Mouse (Mus musculus): ENCODE results near the gene Tefm.

The Tefm gene

DNA sequence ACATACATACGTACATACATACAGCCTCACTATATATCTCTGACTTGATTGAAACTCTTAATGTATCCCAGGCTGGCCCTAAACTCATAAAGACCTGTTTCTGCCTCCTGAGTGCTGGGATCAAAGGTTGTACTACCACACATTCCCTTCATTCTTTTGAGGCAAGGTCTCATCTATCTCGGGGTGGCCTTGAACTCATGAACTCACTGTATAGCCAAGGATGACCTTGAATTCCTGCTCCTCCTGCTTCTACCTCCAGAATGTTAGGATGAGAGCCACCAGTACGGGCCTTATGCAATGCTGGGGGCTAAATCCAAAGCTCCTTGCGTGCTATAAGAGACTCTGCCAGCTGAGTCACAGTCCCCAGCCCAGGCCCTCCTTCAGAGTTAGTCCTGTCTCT is 19.1 kb upstream of the Tefm start:
- in situ Hi-C loops (cut with MboI; ENCODE audit: unreplicated experiment in 2 of 2): no loop called here

DNA sequence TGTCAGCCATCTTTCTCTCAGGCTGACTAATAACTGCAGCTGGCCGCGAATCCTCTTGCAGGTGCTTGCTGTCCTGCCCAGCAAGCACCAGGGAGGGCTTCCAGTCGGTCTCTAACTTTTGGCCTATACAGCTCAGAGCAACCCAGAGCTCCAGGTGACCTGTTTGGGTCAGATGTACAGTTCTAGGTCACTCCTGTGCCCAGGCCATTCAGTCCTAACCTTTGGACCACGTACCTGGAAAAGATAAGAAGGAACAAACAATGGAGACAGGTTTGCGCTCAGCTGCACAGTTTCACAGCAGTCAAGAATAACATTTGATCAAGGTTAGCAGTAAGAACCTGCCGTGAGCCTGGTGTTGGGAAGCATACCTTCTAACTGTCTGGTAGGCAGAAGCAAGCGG is 17.0 kb upstream of the Tefm start:
- in situ Hi-C loops (cut with MboI; ENCODE audit: unreplicated experiment in 2 of 2): no loop called here

DNA sequence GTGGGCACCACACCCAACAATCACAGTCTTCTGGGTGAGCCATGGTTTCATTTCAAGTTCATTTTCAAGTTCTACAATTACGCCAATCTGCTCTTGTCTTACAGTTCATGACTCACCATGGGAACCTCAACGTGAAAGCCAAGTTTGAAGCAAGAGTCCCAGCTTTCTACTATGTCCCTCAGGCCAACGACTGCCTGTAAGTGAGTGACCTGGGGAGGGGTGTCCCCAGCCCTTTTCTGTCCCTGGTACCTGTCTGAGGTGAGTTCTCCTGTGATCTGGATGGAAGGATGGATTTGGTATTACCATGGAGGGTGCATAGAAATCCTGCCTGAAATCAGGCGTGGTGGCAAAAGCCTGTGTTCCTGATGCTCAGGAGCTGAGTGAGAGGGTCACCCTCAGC is 14.9 kb upstream of the Tefm start:
- in situ Hi-C loops (cut with MboI; ENCODE audit: unreplicated experiment in 2 of 2): no loop called here

DNA sequence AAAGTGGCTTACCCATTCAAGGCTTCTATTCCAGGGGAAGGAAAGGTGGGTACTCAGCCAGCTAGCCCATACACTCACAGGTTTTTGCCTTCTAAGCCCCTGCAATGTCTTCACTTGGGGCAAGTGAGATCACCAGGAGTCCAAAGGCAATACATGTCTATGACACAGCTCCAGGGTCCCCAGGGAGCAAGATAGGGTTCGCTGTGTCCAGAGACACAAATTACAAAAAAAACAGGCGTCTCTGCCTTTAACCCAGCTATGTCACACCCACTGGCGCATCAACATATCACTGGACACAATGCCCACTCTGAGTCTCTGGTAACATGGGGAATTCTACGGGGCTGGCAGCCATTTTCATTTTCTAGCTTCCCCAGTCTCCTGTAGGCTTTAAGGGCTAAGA is 14.0 kb upstream of the Tefm start:
- in situ Hi-C loops (cut with MboI; ENCODE audit: unreplicated experiment in 2 of 2): no loop called here

DNA sequence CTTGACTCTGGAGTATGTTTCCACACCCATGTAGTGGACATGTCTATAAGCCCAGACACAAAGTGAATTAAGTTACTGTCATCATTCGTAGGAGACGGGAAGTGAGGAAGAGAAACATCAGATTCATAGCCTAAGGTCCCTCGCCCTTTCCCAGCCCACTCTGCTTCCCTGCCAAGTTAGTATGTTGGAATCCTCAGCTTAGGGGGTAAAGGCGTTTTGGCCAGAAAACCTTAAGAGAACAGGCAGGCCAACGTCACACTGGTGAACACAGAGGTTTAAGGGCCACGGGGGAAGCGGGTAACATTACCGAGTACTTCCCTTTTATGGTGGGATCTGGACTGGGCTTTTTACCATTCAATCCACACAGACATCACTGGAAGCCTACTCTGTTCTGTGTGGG is 13.6 kb upstream of the Tefm start:
- in situ Hi-C loops (cut with MboI; ENCODE audit: unreplicated experiment in 2 of 2): no loop called here

DNA sequence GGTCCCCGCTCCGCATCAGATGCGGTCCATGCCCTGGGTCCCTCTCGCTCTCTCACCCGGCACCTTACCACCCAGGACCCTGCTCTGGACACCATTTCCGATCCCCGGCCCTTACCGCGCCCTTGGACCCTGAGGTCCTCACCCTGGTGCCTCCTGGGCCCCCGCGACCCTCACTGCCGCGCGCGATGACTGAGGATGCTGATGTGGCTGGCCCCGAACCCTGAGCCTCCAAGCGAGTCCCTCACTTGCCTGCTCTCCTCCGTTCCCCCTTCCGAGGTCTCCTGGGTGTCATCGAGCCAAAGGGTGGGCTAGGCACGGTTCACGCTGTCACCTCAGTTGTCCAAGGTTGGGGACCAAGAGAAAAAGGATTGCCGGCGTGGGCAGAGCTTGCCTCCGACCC is 12.5 kb upstream of the Tefm start:
- in situ Hi-C loops (cut with MboI; ENCODE audit: unreplicated experiment in 2 of 2): no loop called here

DNA sequence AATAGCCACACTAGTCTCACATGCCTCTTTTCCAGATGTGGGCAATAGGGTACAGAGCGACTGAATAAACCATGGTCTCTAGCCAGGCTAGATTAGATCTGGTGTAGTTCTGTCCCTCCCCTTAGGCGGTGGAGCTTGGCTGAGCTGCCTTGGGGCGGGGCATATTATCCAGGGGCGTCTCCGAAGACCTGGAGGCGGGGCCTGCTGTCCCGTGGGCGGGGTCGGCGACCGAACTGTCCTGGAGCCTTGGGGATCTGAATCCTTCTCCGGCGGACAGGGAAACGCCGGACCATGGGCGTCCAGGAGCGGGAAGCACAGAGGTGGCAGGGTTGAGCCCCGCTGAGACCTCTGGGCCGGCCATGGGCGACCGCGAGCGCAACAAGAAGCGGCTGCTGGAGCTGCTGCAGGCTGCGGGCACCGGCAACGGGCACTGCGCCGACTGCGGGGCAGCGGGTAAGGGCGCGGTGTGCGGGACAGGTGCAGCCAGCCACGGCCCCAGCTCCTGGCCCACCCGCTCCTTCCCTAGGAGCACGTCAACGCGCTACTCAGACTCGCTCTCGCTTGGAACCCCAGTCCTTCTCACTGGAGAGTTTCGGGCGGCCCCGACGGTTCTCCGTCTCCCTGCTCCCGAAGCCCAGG is 12.0 kb upstream of the Tefm start, which contains the start of gene Adap2:
Gene Adap2, plus strand, starts transcription at position 249 of the 639 bp plus-strand sequence.
- in situ Hi-C loops (cut with MboI; ENCODE audit: unreplicated experiment in 2 of 2): no loop called here

DNA sequence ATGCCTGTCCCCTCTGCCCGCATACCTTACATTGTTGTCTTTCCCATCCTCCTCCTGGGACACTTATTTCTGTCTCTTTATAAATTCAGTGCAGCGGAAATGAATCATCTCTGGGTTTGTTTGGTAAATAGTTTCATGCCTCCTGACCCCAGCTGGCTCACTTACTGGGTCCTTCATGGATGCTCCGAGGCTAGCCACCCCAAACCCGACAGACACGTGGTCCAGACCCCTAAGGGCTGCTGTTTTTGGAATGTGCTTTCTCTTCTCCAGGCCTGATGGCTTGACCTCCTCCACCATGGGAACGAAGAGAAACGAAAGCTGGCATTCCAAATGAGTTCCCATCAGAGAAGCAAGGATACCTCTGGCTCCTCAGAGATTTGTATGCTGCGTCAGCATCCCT is 10.4 kb upstream of the Tefm start:
- in situ Hi-C loops (cut with MboI; ENCODE audit: unreplicated experiment in 2 of 2): no loop called here

DNA sequence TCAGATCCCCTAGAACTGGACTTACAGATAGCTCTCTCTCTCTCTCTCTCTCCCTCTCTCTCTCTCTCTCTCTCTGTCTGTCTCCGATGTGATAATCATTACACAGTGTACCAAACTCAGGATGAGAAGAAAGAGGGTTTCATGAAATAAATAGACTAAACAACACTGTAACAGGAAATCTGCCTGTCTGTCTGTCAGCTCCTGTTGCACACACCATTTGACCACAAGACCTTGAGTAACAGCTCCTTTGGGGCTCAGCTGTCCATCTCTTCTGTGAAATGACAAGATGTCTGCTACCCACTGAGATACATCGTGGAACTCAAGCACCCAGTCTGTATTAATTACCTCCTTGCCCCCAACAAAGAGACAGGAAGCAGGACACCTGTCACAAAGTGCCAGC is 9.6 kb upstream of the Tefm start:
- in situ Hi-C loops (cut with MboI; ENCODE audit: unreplicated experiment in 2 of 2): no loop called here

DNA sequence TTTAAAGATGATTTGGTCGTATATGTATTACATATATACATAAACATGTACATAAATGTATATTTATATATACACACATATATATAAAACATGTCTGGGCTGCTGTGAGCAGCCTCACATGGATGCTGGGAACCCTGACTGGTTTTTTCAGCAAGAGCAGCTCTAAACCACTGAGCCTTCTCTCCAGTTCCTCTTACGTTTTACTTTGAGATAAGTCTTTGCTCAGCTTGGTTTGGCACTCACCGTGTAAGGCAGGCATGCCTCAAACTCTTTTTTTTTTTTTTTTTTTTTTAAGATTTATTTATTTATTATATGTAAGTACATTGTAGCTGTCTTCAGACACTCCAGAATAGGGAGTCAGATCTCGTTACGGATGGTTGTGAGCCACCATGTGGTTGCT is 8.6 kb upstream of the Tefm start:
- in situ Hi-C loops (cut with MboI; ENCODE audit: unreplicated experiment in 2 of 2): no loop called here

DNA sequence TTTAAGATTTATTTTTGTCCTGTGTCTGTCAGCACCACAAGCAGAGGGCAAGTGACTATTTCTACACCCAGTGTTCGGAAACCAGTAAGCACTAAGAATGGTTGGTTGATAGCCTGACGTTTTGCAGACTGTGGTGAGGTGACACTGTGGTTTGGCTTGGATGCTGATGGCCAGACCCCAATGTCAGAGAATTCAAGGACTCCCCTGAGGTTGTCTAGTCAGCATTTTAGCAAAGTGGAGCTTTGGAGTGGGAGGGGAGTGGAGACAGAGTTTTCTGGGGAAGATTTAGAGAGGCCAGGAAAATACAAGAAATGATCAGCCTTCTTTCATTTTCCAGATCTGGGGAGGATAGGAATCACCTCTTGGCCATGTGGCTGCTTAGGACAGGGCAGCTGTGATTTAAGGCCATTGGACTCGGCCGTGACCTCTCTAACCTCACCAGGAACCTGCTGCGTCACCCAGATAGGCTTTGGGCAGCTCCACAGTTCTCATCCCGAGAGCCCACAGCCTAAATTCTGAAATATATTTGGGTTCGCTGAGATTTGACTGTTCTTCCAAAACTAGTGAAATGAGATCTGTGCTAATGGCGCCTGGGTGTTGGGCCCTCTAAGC is 7.5 kb upstream of the Tefm start:
- in situ Hi-C loops (cut with MboI; ENCODE audit: unreplicated experiment in 2 of 2): loop anchor here in 1 of 2 experiments (10.0 kb wide), 1 partner anchor 105 kb away; no protein-coding TSS in a partner anchor

DNA sequence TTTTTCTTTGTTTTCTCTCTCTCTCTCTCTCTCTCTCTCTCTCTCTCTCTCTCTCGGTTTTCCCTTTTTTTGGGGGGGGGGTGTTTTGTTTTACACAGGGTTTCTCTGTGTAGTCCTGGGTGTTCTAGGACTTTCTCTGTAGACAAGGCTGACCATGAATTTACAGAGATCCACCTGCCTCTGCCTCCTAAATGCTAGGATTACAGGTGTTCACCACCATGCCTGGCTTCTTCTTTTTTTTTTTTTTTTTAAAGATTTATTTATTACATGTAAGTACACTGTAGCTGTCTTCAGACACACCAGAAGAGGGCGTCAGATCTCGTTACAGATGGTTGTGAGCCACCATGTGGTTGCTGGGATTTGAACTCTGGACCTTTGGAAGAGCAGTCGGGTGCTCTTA is 7.0 kb upstream of the Tefm start:
- in situ Hi-C loops (cut with MboI; ENCODE audit: unreplicated experiment in 2 of 2): loop anchor here in 1 of 2 experiments (10.0 kb wide), 1 partner anchor 104 kb away; no protein-coding TSS in a partner anchor

DNA sequence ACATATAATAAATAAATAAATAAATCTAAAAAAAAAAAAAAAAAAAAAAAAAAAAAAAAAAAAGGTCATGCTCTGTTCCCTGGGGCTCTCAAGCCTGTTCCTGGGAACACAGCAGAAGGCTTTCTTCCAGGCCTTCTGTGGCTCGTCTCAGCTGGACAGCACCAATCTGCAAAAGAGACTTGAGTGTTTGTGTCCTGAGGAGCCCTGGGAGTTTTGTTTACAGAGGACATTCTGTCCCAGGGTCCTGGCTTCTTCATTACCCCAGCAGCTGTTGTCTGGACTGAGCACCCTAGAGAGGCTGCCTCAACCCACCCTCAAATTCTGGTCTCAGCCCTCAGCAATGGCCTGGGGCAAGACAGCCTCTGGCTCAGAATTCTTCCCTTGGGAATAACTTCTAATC is 6.3 kb upstream of the Tefm start:
- in situ Hi-C loops (cut with MboI; ENCODE audit: unreplicated experiment in 2 of 2): loop anchor here in 1 of 2 experiments (10.0 kb wide), 1 partner anchor 104 kb away; no protein-coding TSS in a partner anchor

DNA sequence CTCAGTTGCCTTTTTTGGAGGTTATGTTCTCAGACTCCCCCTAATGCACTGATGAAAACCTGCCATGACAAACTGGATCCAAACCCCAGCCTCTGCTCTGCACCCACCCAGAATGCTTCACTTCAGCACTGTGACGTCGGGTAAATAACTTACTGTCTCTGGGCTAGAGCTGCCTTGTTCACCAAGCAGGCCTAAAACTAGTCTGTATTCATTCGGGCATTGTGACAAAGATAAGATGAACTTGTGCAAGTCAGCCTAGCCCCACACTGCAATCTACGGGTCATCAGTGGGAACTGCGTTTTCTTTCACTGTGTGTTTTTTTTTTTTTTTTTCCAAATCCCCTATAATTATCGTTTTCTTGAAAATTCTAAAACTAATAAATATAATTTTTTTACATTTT is 5.8 kb upstream of the Tefm start:
- in situ Hi-C loops (cut with MboI; ENCODE audit: unreplicated experiment in 2 of 2): loop anchor here in 1 of 2 experiments (10.0 kb wide), 1 partner anchor 103 kb away; no protein-coding TSS in a partner anchor

DNA sequence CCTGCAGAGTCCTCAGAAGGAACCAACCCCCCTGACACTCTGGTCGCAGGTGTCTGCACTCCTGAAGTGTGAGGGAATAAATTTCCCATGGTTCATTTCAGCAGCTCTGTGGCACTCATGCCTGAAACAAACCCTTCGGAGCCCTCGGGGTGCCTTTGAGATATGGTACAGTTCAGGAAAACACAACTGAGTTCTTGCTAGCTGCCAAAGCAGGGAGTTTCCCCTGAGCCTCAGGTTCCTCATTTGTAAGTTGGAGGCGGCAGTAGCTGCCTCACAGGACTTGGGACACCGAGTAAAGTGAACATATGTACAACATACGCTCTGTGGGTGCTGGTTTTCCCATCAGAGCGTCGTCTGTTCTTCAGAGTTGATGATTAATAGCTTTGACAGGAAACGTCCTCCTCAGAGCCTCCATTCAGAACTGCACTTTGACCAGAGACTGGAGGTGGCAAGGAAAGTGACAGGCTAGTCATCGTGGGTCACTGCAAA is 3.9 kb upstream of the Tefm start:
- in situ Hi-C loops (cut with MboI; ENCODE audit: unreplicated experiment in 2 of 2): loop anchor here in 1 of 2 experiments (10.0 kb wide), 1 partner anchor 101 kb away; no protein-coding TSS in a partner anchor

DNA sequence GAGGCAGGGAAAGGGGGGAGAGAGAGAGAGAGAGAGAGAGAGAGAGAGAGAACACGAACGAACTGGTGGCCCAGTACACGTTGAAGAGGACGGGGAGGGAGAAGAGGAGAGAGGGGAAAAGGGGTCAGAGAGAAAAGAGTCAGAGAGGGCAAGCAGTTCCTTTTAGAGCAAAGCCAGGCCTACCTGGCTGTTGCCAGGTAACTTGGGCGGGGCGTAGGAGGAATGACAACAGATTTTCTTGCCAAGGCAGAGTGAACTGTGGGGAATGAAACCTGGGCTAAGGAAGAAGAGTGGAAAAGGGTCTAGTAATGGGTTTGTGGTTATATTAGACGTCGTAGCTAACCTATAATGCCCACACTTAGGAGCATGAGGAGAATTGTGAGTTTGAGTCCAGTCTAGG is 897 bp upstream of the Tefm start:
- in situ Hi-C loops (cut with MboI; ENCODE audit: unreplicated experiment in 2 of 2): loop anchor here in 1 of 2 experiments (10.0 kb wide), 1 partner anchor 98 kb away; no protein-coding TSS in a partner anchor

DNA sequence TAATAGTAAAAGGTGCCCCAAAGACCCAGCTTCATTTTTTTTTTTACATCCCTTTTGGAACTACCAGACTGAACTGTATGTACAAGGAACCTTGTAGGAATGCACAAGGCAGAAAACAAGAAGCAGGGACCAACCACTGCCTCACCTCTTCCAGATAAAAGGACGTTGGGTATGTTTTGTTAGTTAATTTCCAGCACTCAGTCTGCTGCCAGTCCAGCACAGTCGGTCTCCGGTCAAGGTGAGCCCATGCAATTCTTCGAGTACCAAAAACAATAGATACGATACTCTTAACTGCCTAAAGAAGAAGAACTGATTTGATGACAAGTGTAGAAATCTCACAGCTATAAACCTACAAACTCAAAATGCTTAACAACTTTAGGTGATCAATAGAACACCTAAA is 4.2 kb downstream of the Tefm start:
- in situ Hi-C loops (cut with MboI; ENCODE audit: unreplicated experiment in 2 of 2): no loop called here

DNA sequence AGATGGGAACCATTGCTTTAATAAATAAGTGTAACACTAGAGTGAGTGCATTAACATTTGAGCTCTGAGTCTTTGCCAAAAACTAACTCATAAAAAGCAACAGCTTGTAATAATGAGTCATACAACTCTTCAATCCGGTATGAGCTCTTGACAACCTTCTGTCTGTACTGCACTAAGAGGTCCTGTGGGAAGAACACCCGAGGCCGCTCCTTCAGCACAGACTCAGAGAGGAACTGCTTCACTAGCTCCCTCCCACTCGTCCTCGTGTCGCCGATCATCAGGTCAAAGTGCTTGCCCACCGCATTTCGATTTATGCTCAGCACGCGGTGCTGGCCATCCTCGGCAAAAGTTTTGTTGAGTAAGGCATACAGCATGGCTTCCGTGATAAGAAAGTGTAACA is 5.2 kb downstream of the Tefm start:
- in situ Hi-C loops (cut with MboI; ENCODE audit: unreplicated experiment in 2 of 2): no loop called here

DNA sequence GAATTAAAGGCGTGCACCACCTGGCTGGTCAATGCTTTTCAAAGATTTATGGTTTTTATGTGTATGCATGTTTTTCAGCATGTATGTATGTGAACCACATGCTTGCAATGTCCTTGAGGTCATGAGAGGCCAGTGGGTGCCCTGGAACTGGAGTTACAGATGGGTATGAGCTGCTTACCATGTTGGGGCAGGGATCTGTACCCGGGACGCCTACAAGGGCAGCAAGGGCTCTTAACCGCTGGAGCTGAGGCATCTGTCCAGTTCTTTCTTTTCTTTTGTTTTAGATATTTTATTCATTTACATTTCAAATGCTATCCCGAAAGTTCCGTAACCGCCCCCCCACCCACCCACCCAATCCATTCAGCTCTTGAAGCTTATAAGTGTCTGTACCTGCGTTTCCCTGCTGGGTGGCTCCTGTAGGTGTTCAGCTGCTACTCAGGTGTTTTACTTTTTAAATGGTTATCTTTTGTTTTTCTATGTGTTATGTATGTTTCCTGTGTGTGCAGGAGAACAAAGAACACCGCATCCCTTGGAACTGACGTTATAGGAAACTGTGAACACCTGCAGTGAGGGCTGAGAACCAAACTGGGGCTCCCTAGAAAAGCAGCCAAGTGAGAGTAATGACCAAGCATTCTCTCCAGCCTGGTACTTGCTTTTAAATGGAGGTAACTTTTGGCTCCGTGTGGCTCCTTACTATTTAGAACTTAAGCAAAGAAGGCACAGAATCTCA is 5.9 kb downstream of the Tefm start:
- in situ Hi-C loops (cut with MboI; ENCODE audit: unreplicated experiment in 2 of 2): no loop called here

DNA sequence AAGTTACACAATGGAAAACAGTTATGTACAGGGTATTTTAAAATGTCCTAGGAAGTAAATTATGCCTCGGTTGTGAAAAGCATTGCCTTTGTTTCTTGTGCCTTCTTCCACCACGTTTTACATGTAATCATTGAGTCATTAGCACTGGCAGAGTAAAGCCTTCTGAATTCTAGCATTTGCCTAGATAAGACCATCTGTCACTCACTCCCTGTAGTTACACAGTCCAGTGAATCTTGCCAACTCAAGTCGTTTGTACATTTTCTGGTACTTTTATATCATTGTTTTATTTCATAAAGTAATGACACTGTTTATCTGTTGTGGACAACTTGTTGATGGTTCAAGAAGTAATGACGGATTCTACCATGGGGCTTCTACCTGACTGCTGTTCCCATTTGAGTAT is 7.2 kb downstream of the Tefm start:
- in situ Hi-C loops (cut with MboI; ENCODE audit: unreplicated experiment in 2 of 2): loop anchor here in 1 of 2 experiments (5.0 kb wide), 1 partner anchor 42 kb away; no protein-coding TSS in a partner anchor

DNA sequence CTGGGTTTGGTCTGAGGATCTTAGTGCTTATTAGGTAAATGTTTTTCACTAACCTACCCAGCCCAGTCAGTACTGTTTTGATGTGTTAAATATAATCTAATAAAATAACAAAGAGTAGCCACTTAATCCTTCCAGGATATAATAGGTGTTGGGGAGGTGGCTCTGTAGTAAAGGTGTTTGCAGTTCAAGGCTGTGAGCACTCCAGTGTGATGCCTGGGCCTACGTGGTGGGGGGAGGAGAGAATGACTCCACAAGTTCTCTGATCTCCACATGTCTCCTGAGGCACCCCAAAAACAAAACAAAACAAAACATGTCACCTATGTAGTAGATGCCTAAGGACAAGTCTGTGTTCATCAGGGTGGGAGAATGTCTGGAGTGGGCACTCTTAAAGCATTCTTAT is 9.9 kb downstream of the Tefm start:
- in situ Hi-C loops (cut with MboI; ENCODE audit: unreplicated experiment in 2 of 2): loop anchor here in 1 of 2 experiments (5.0 kb wide), 1 partner anchor 40 kb away; no protein-coding TSS in a partner anchor

Measured in v-Abl transformed pro-B cells (cell line).